Mouse (Mus musculus) ovary, postnatal 14 days (tissue): Measurements from ENCODE around the gene Vmn1r151.
"Not testable (repeated sequence)": the region's sequence is repeated elsewhere in the genome, so short reads cannot be mapped to it uniquely, and the experiment has no call there.

Source experiments
- DNase-seq: peaks from one replicate; pipeline ENCODE4 v3.0.0; 2022; ENCODE audit warnings: low spot score

Vmn1r151 gene

GRCm38 (mm10) chr7:22499578-22499977 is at the start of gene Vmn1r151:
Gene Vmn1r151 (minus strand): TSS chr7:22499678.
- not testable (repeated sequence) for DNase-seq

GRCm38 (mm10) chr7:22534787-22535186 is 35.3 kb upstream of the Vmn1r151 start, which contains the start of gene Gm8677:
Gene Gm8677 (minus strand): TSS chr7:22534887.
- DNase-seq: not testable (repeated sequence)

GRCm38 (mm10) chr7:22522667-22523066 is 23.2 kb upstream of the Vmn1r151 start, which contains the start of gene Vmn1r152:
Gene Vmn1r152 (plus strand): TSS chr7:22522967.
- not testable (repeated sequence) for DNase-seq

GRCm38 (mm10) chr7:22463975-22464374 is 35.5 kb downstream of the Vmn1r151 start, which contains the start of gene Gm10665:
Gene Gm10665 (minus strand): TSS chr7:22464075.
- not testable (repeated sequence) for DNase-seq
